Mouse (Mus musculus) heart, embryonic 14.5 days (tissue): ENCODE data around the gene Serpinb7. TPM values are rescaled to one million over a fixed set of nuclear protein-coding genes. Genes with fewer than 3 reads are reported as not detected.

Experiments used
- ATAC-seq: fragments of 200-750 bp; cut with Nextera tagmentation; 2 replicates; pipeline ENCODE4 v1.8.0; 2017; ENCODE audit warnings: low read depth, moderate TSS enrichment; ENCODE audit not compliant: insufficient number of reproducible peaks, insufficient read depth, low FRiP score
- H3K27ac ChIP-seq, 2 experiments: fragments of 200-500 bp in 1 of 2; fragments of 300-500 bp in 1 of 2; sonication (generic) in 1 of 2; replicated peaks in 1 of 2; 2 replicates each; pipeline ENCODE4 v1.5.1; 2012 to 2014; ENCODE audit warnings: low read depth in 2 of 2, low read length in 2 of 2, control low read depth in 1 of 2, mild to moderate bottlenecking in 1 of 2, mixed read lengths in 1 of 2; ENCODE audit not compliant: control insufficient read depth in 1 of 2, insufficient read depth in 1 of 2
- H3K27me3 ChIP-seq: fragments of 300-500 bp; sonication (generic); 2 replicates; pipeline ENCODE4 v1.6.1; 2014; ENCODE audit warnings: mild to moderate bottlenecking, low read length, control low read depth; ENCODE audit not compliant: control insufficient read depth, insufficient read depth
- H3K36me3 ChIP-seq: fragments of 300-500 bp; sonication (generic); 2 replicates; pipeline ENCODE4 v1.6.1; 2014; ENCODE audit warnings: mild to moderate bottlenecking, control low read depth, low read length, mixed read lengths; ENCODE audit not compliant: control insufficient read depth, insufficient read depth
- H3K4me1 ChIP-seq, 2 experiments: fragments of 200-500 bp in 1 of 2; fragments of 300-500 bp in 1 of 2; sonication (generic) in 1 of 2; 2 replicates each; pipeline ENCODE4 v1.6.1; 2012 to 2014; ENCODE audit warnings: low read length in 2 of 2, control low read depth in 1 of 2, mixed read lengths in 1 of 2; ENCODE audit not compliant: control insufficient read depth in 2 of 2, insufficient read depth in 2 of 2
- H3K4me2 ChIP-seq: fragments of 300-500 bp; sonication (generic); 2 replicates; pipeline ENCODE4 v1.6.1; 2014; ENCODE audit warnings: mild to moderate bottlenecking, low read length
- H3K4me3 ChIP-seq, 2 experiments: fragments of 200-500 bp in 1 of 2; fragments of 300-500 bp in 1 of 2; sonication (generic) in 1 of 2; 2 replicates each; pipeline ENCODE4 v1.5.1; 2012 to 2014; ENCODE audit warnings: low read length in 2 of 2, mild to moderate bottlenecking in 2 of 2, control low read depth in 1 of 2, low read depth in 1 of 2, moderate library complexity in 1 of 2; ENCODE audit not compliant: control insufficient read depth in 1 of 2, insufficient read depth in 1 of 2
- H3K9ac ChIP-seq: fragments of 300-500 bp; sonication (generic); 2 replicates; pipeline ENCODE4 v1.6.1; 2014; ENCODE audit warnings: mild to moderate bottlenecking, low read length
- H3K9me3 ChIP-seq: fragments of 300-500 bp; sonication (generic); 2 replicates; pipeline ENCODE4 v1.6.1; 2016; ENCODE audit warnings: low read length, control low read depth; ENCODE audit not compliant: control insufficient read depth
- WGBS: fragments of 180-500 bp; shearing (Covaris S2); extraction: QIAGEN DNeasy Blood & Tissue Kit; methylation state at CpG from one replicate; pipeline ENCODE4 v1.1.7; 2014; 5-methylcytosine and 5-hydroxymethylcytosine counted together
- polyA plus RNA-seq: library from polyadenylated mRNA; unstranded; fragments of >200 nt; fragmentation: Nextera tagmentation; extraction: Ambion mirVana; gene quantifications from 2 replicates; pipeline ENCODE4 v1.2.1, GENCODE M21; 2014

Gene Serpinb7
- not detected in 2 replicates for polyA plus RNA-seq

DNA sequence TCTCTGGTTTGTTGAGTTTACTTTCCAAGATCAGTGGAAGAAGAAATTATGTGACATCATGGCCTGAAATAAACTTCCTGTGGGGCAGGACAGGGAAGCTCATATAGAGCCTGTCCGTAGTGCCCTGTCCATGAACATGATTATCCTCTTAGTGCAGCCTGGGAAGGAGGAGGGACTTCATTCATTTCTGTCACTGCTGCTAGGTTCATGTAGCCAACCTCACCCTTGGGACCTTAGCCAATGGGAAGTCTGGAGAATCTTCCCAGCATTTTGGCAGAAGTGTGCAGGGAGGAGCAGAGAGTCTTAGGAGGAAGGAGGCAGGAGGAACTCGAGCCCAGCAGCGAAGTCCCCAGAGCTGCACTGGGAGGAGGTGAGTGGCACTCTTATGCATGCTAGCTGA, at the start of gene Serpinb7:
TSS of gene Serpinb7 (plus strand) at position 301 of the 400 bp plus-strand sequence.
- no peak for ATAC-seq
- 80% methylated on average over 3 of the region's 3 CpGs for WGBS
- Histone ChIP-seq H3K4me3 (no peak within 1 kb of the TSS), H3K4me2 (no peak within 1 kb of the TSS), H3K36me3 (no peaks in the 10 kb centered on the region), H3K27ac (no peak within 1 kb of the TSS), H3K4me1 (no peaks in the 10 kb centered on the region), H3K9me3 (no peaks in the 10 kb centered on the region), H3K27me3 (no peaks in the 10 kb centered on the region), H3K9ac (no peak within 1 kb of the TSS)

GRCm38 (mm10) chr1:107350392-107350791, 49.1 kb upstream of the Serpinb7 start:
- Histone ChIP-seq H3K9ac (no peak overlapping the region), H3K4me1 (peaks cover 0 to 6% of the 10 kb centered on the region in 2 experiments; a peak in 1 of 4 replicates), H3K36me3 (no peaks in the 10 kb centered on the region), H3K27me3 (no peaks in the 10 kb centered on the region), H3K9me3 (no peaks in the 10 kb centered on the region), H3K4me3 (no peak overlapping the region), H3K4me2 (no peak overlapping the region), H3K27ac (no peak overlapping the region)
- no peak for ATAC-seq
- 59% methylated on average over 3 of the region's 3 CpGs for WGBS

GRCm38 (mm10) chr1:107351115-107351514, 48.3 kb upstream of the Serpinb7 start:
- H3K4me1 ChIP-seq, result peaks cover 0 to 6% of the 10 kb centered on the region in 2 experiments; a peak in 1 of 4 replicates
- H3K9ac ChIP-seq, result no peak overlapping the region
- H3K36me3 ChIP-seq, result no peaks in the 10 kb centered on the region
- 18% methylated on average over 2 of the region's 2 CpGs for WGBS
- no peak for ATAC-seq
- no peaks in the 10 kb centered on the region for H3K9me3 ChIP-seq
- no peaks in the 10 kb centered on the region for H3K27me3 ChIP-seq
- H3K4me2 ChIP-seq, result no peak overlapping the region
- H3K27ac ChIP-seq, result no peak overlapping the region
- no peak overlapping the region for H3K4me3 ChIP-seq

DNA sequence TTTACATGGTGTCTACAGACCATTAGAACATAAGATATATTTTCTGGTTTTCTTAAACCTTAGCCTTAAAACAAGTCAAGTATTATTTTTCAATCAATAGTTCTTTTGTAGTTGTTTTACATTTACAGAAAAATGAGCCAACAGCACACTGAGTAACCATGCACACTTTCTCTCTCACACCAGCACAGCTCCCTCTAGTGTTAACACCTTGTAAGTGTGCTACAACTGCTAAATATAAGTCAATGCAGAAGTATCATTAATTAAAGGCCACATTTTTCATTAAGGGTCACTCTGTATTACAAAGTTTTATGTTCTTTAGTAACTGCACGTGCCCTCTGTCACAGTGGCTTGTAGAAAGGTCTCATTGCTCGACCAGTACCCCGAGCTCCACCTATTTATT, 46.4 kb upstream of the Serpinb7 start:
- ATAC-seq, result no peak
- H3K4me2 ChIP-seq, result no peak overlapping the region
- no peaks in the 10 kb centered on the region for H3K9me3 ChIP-seq
- no peak overlapping the region for H3K9ac ChIP-seq
- H3K27ac ChIP-seq, result no peak overlapping the region
- peaks cover 0 to 6% of the 10 kb centered on the region in 2 experiments; a peak in 1 of 4 replicates for H3K4me1 ChIP-seq
- H3K36me3 ChIP-seq, result no peaks in the 10 kb centered on the region
- H3K27me3 ChIP-seq, result no peaks in the 10 kb centered on the region
- no peak overlapping the region for H3K4me3 ChIP-seq
- WGBS, result 34% methylated on average over 3 of the region's 3 CpGs

DNA sequence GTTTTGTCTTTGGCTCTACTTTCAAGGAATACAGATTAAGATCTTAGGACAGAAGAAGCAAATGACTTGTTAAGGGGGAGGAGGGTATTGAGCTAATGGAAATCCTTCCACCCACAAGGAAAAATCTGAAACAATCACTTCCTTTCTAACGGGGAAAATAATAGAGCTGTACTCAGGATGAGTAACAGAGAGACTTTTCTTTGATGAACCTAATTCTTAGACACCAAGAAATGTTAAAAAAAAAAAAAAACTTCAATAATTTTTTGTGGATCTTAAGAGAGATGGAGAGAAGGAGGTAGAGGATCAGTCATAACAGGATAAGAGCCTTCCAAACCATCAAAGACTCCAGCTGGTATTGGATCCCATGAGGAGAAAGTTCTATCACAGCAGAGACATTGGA, 38.6 kb upstream of the Serpinb7 start, which contains the start of gene Serpinb11:
TSS of gene Serpinb11 (plus strand) at position 301 of the 400 bp plus-strand sequence.
- H3K9me3 ChIP-seq, result no peaks in the 10 kb centered on the region
- no peak within 1 kb of the TSS for H3K27ac ChIP-seq
- no peak within 1 kb of the TSS for H3K4me2 ChIP-seq
- WGBS, result 40% methylated on average over 1 of the region's 1 CpGs
- no peak within 1 kb of the TSS for H3K4me3 ChIP-seq
- H3K9ac ChIP-seq, result no peak within 1 kb of the TSS
- H3K4me1 ChIP-seq, result no peaks in the 10 kb centered on the region
- no peaks in the 10 kb centered on the region for H3K27me3 ChIP-seq
- ATAC-seq, result no peak
- no peaks in the 10 kb centered on the region for H3K36me3 ChIP-seq

DNA sequence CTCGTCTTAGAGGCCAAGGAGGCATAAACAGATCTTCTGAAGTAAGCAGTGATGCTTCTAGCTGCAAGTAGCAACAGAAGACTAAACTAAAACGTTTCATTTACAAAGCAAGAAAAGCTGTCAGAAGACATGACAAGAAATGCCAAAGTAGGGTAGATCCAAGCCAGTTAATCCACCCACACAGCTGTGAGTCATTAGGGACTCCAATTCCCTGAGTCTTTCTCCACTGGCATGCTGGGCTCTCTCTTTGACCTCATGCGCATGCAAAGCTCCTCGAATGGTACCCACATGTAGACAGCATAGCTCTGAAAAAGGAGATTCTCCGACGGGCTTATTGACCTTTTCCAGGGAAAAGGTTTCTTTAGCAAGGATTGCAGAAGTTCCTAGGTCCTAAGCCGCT, 33.5 kb upstream of the Serpinb7 start:
- no peak for ATAC-seq
- WGBS, result 64% methylated on average over 7 of the region's 7 CpGs
- Histone ChIP-seq H3K27ac (no peak overlapping the region), H3K4me2 (no peak overlapping the region), H3K4me1 (0 out of 4 replicates have a peak, but pooled peaks cover 0 to 4% of the 10 kb centered on the region in 2 experiments), H3K9ac (no peak overlapping the region), H3K36me3 (no peaks in the 10 kb centered on the region), H3K4me3 (no peak overlapping the region), H3K27me3 (no peaks in the 10 kb centered on the region), H3K9me3 (no peaks in the 10 kb centered on the region)

GRCm38 (mm10) chr1:107368944-107369343, 30.5 kb upstream of the Serpinb7 start:
- 62% methylated on average over 2 of the region's 2 CpGs for WGBS

DNA sequence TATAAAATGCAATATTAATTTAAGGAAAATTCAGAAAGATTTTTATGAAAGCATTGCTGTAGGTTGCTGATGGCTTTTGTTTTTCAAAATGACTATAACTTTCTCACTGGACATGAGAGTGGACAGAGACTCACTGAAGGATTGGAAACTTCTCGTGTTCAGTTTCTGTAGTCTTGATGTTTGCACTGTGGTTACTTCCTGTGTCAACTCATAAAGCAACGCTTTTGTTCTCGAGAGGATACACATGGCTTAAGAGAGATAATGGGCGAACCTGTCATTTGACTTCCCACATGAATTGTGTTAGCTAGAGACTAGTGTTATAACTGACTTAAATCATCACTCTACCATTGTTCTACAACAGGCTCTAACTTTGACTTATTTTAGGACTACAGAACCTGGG, 22.5 kb upstream of the Serpinb7 start:
- Histone ChIP-seq H3K27me3 (no peaks in the 10 kb centered on the region), H3K27ac (no peak overlapping the region), H3K9me3 (no peaks in the 10 kb centered on the region), H3K9ac (no peak overlapping the region), H3K36me3 (no peaks in the 10 kb centered on the region), H3K4me1 (no peaks in the 10 kb centered on the region), H3K4me2 (no peak overlapping the region), H3K4me3 (no peak overlapping the region)
- no peak for ATAC-seq
- 47% methylated on average over 4 of the region's 4 CpGs for WGBS

More at GRCm38 (mm10) chr1:107368944-107369343, 30.5 kb upstream of the Serpinb7 start:
- no peak for ATAC-seq
- Histone ChIP-seq H3K36me3 (no peaks in the 10 kb centered on the region), H3K9ac (no peak overlapping the region), H3K4me1 (0 out of 4 replicates have a peak, but pooled peaks cover 0 to 4% of the 10 kb centered on the region in 2 experiments), H3K27me3 (no peaks in the 10 kb centered on the region), H3K4me3 (no peak overlapping the region), H3K27ac (no peak overlapping the region), H3K9me3 (no peaks in the 10 kb centered on the region), H3K4me2 (no peak overlapping the region)
